Mouse (Mus musculus): ENCODE results near the gene Cpz. TPM values are rescaled to one million over a fixed set of nuclear protein-coding genes. Genes with fewer than 3 reads are reported as not detected.

Gene Cpz
- total and polyA plus RNA-seq, 3 experiments: 6.8 to 19.8 (median 9.7) TPM

- Histone ChIP-seq H3K27me3 (ENCODE audit: insufficient read depth, low read length) (no peaks in the 10 kb centered on the region; the same call in 1 of the 2 replicates), H3K4me1 (ENCODE audit: insufficient read depth, low read depth, low read length) (no peaks in the 10 kb centered on the region), H3K4me3 (ENCODE audit: low read depth, low read length) (no peak overlapping the region), H3K36me3 (replicated peaks) (no peaks in the 10 kb centered on the region), H3K9me3 (replicated peaks) (no peaks in the 10 kb centered on the region)
- DNase-seq (ENCODE audit: low spot score): no peak
- TF ChIP-seq GATA2 (IDR thresholded peaks at IDR 0.05; ENCODE audit: borderline replicate concordance, low read depth, low read length) (no peak), GATA1 (IDR thresholded peaks at IDR 0.05; ENCODE audit: borderline replicate concordance, low read length) (no peak), TAL1 (conservative IDR thresholded peaks at IDR 0.05; ENCODE audit: low read depth, low read length) (no peak), POLR2AphosphoS5 (IDR thresholded peaks at IDR 0.05; ENCODE audit: insufficient replicate concordance, low read depth, low read length) (no peak), CTCF (IDR thresholded peaks at IDR 0.05; ENCODE audit: low read depth, low read length) (no peak)
- no peak for ATAC-seq (ENCODE audit: extremely low read depth, insufficient number of reproducible peaks, low FRiP score, poor library complexity, severe bottlenecking)
These were observed 68.1 kb downstream of the Cpz start for GRCm38 (mm10) chr5:35457364-35457763.

GRCm38 (mm10) chr5:35454187-35454800 is 71.2 kb downstream of the Cpz start:
- ATAC-seq (ENCODE audit: extremely low read depth, insufficient number of reproducible peaks, low FRiP score, poor library complexity, severe bottlenecking) (no peak), DNase-seq (ENCODE audit: low spot score) (no peak)
- H3K9me3 ChIP-seq (replicated peaks): no peaks in the 10 kb centered on the region

More at GRCm38 (mm10) chr5:35454187-35454800, 71.2 kb downstream of the Cpz start:
- TF ChIP-seq GATA1 (IDR thresholded peaks at IDR 0.05; ENCODE audit: borderline replicate concordance, low read length): no peak
- TF ChIP-seq TAL1 (conservative IDR thresholded peaks at IDR 0.05; ENCODE audit: low read depth, low read length): no peak
- TF ChIP-seq GATA2 (IDR thresholded peaks at IDR 0.05; ENCODE audit: borderline replicate concordance, low read depth, low read length): no peak
- no peaks in the 10 kb centered on the region for H3K4me1 ChIP-seq (ENCODE audit: insufficient read depth, low read depth, low read length)
- H3K4me3 ChIP-seq (ENCODE audit: low read depth, low read length): no peak overlapping the region
- H3K27me3 ChIP-seq (ENCODE audit: insufficient read depth, low read length): no peaks in the 10 kb centered on the region; the same call in 1 of the 2 replicates
- no peaks in the 10 kb centered on the region for H3K36me3 ChIP-seq (replicated peaks)

Other genes with a start within 250 kb of the Cpz start
- not detected in 2 replicates for gene Adra2c, start 247.4 kb downstream of the Cpz start, total RNA-seq (2014; fragmentation: Nextera tagmentation)
- gene Adra2c, start 247.4 kb downstream of the Cpz start, total RNA-seq (2017): 0.05 and 0.06 TPM in 2 replicates
- not detected in 2 replicates for gene Adra2c, start 247.4 kb downstream of the Cpz start, polyA plus RNA-seq (2012)
- gene Hmx1, start 136.6 kb downstream of the Cpz start, total RNA-seq (2014; fragmentation: Nextera tagmentation): not detected in 2 replicates
- not detected in 2 replicates for gene Hmx1, start 136.6 kb downstream of the Cpz start, total RNA-seq (2017)
- not detected in 2 replicates for gene Hmx1, start 136.6 kb downstream of the Cpz start, polyA plus RNA-seq (2012)
- 14.7 and 16.4 TPM in 2 replicates for gene Trmt44, start 49.4 kb upstream of the Cpz start, total RNA-seq (2014; fragmentation: Nextera tagmentation)
- gene Trmt44, start 49.4 kb upstream of the Cpz start, total RNA-seq (2017): 15.0 and 18.0 TPM in 2 replicates
- gene Trmt44, start 49.4 kb upstream of the Cpz start, polyA plus RNA-seq (2012): 4.2 and 5.9 TPM in 2 replicates
- gene Acox3, start 57.3 kb upstream of the Cpz start, total RNA-seq (2014; fragmentation: Nextera tagmentation): 36.1 and 41.2 TPM in 2 replicates
- gene Acox3, start 57.3 kb upstream of the Cpz start, total RNA-seq (2017): 49.0 and 51.8 TPM in 2 replicates
- 6.0 and 8.5 TPM in 2 replicates for gene Acox3, start 57.3 kb upstream of the Cpz start, polyA plus RNA-seq (2012)
- not detected in 2 replicates for gene Htra3, start 154.1 kb upstream of the Cpz start, total RNA-seq (2014; fragmentation: Nextera tagmentation)
- gene Htra3, start 154.1 kb upstream of the Cpz start, total RNA-seq (2017): 0.17 TPM in 1 of 2 replicates, not detected in the other
- not detected in 2 replicates for gene Htra3, start 154.1 kb upstream of the Cpz start, polyA plus RNA-seq (2012)
- gene Sh3tc1, start 214.3 kb upstream of the Cpz start, total RNA-seq (2014; fragmentation: Nextera tagmentation): not detected in 2 replicates
- gene Sh3tc1, start 214.3 kb upstream of the Cpz start, total RNA-seq (2017): 0.05 TPM in 1 of 2 replicates, not detected in the other
- 0.01 TPM in 1 of 2 replicates, not detected in the other for gene Sh3tc1, start 214.3 kb upstream of the Cpz start, polyA plus RNA-seq (2012)
- gene Ablim2, start 232.2 kb upstream of the Cpz start, total RNA-seq (2014; fragmentation: Nextera tagmentation): not detected in 2 replicates
- gene Ablim2, start 232.2 kb upstream of the Cpz start, total RNA-seq (2017): 0.16 and 0.70 TPM in 2 replicates
- not detected in 2 replicates for gene Ablim2, start 232.2 kb upstream of the Cpz start, polyA plus RNA-seq (2012)

Measured in G1E (cell line).